Mouse (Mus musculus) liver, embryonic 13.5 days (tissue): ENCODE measurements around the gene Mycbp2. TPM values are rescaled to one million over a fixed set of nuclear protein-coding genes. Genes with fewer than 3 reads are reported as not detected.

Experiments
- ATAC-seq: fragments of 200-750 bp; cut with Nextera tagmentation; 2 replicates; pipeline ENCODE4 v1.8.0; 2017; ENCODE audit warnings: low read depth, mild to moderate bottlenecking, moderate number of reproducible peaks, moderate library complexity
- DNase-seq: peaks from one replicate; pipeline ENCODE4 v3.0.0; 2022
- H3K27ac ChIP-seq: fragments of 300-500 bp; sonication (generic); 2 replicates; pipeline ENCODE4 v1.5.1; 2015; ENCODE audit warnings: moderate library complexity, mild to moderate bottlenecking, inconsistent platforms
- H3K27me3 ChIP-seq: fragments of 300-500 bp; sonication (generic); 2 replicates; pipeline ENCODE4 v1.6.1; 2015; ENCODE audit warnings: mild to moderate bottlenecking, inconsistent platforms
- H3K36me3 ChIP-seq: fragments of 300-500 bp; sonication (generic); 2 replicates; pipeline ENCODE4 v1.6.1; 2015; ENCODE audit warnings: mild to moderate bottlenecking, inconsistent platforms
- H3K4me1 ChIP-seq: fragments of 300-500 bp; sonication (generic); replicated peaks from 2 replicates; pipeline ENCODE4 v1.6.1; 2015; ENCODE audit warnings: inconsistent platforms
- H3K4me2 ChIP-seq: fragments of 300-500 bp; sonication (generic); 2 replicates; pipeline ENCODE4 v1.6.1; 2015; ENCODE audit warnings: inconsistent platforms, mild to moderate bottlenecking, moderate library complexity
- H3K4me3 ChIP-seq: fragments of 300-500 bp; sonication (generic); replicated peaks from 2 replicates; pipeline ENCODE4 v1.5.1; 2015; ENCODE audit warnings: mild to moderate bottlenecking, inconsistent platforms
- H3K9ac ChIP-seq: fragments of 300-500 bp; sonication (generic); 2 replicates; pipeline ENCODE4 v1.6.1; 2015; ENCODE audit warnings: mild to moderate bottlenecking, inconsistent platforms
- H3K9me3 ChIP-seq: fragments of 300-500 bp; sonication (generic); replicated peaks from 2 replicates; pipeline ENCODE4 v1.6.1; 2016; ENCODE audit warnings: inconsistent platforms
- WGBS: fragments of 180-500 bp; shearing (Covaris S2); methylation state at CpG from one replicate; pipeline ENCODE4 v1.1.7; 2015; ENCODE audit not compliant: insufficient replicate concordance; 5-methylcytosine and 5-hydroxymethylcytosine counted together
- polyA plus RNA-seq: library from polyadenylated mRNA; unstranded; fragments of >200 nt; fragmentation: Nextera tagmentation; extraction: Ambion mirVana; gene quantifications from 2 replicates; pipeline ENCODE4 v1.2.1, GENCODE M21; 2015

Mycbp2 gene
- polyA plus RNA-seq, 1 experiment from 2014 or later: 7.3 TPM

- peak; percentile 33 for ATAC-seq
- Histone ChIP-seq H3K36me3 (no peaks in the 10 kb centered on the region), H3K4me3 (peak overlapping the region; percentile 77), H3K9me3 (no peaks in the 10 kb centered on the region), H3K4me1 (peaks cover 76% of the 10 kb centered on the region), H3K4me2 (peak overlapping the region; percentile 83), H3K27me3 (no peaks in the 10 kb centered on the region), H3K9ac (peak overlapping the region; percentile 83), H3K27ac (peak overlapping the region; percentile 93)
- under 1% methylated on average over 59 of the region's 83 CpGs for WGBS
- peak; percentile 58 for DNase-seq
These were observed 521 bp downstream of the Mycbp2 start for GRCm38 (mm10) chr14:103345858-103346728.

- Histone ChIP-seq H3K27ac (peak overlapping the region; percentile 93), H3K9me3 (no peaks in the 10 kb centered on the region), H3K36me3 (no peaks in the 10 kb centered on the region), H3K9ac (peak overlapping the region; percentile 83), H3K4me1 (peaks cover 73% of the 10 kb centered on the region), H3K27me3 (no peaks in the 10 kb centered on the region), H3K4me3 (peak overlapping the region; percentile 77), H3K4me2 (peak overlapping the region; percentile 83)
- ATAC-seq (no peak), DNase-seq (no peak)
- WGBS: 4% methylated on average over 6 of the region's 6 CpGs
These were observed 1.1 kb downstream of the Mycbp2 start for GRCm38 (mm10) chr14:103345486-103345857.

- WGBS: 28% methylated on average over 2 of the region's 2 CpGs
- Histone ChIP-seq H3K4me3 (peak overlapping the region; percentile 77), H3K4me2 (peak overlapping the region; percentile 83), H3K36me3 (no peaks in the 10 kb centered on the region), H3K27ac (peak overlapping the region; percentile 93), H3K4me1 (peaks cover 69% of the 10 kb centered on the region), H3K27me3 (no peaks in the 10 kb centered on the region), H3K9ac (peak overlapping the region; percentile 83), H3K9me3 (no peaks in the 10 kb centered on the region)
- ATAC-seq: no peak
- no peak for DNase-seq
These were observed 1.6 kb downstream of the Mycbp2 start for GRCm38 (mm10) chr14:103345011-103345410.

GRCm38 (mm10) chr14:103343791-103344190 is 2.8 kb downstream of the Mycbp2 start:
- peaks cover 59% of the 10 kb centered on the region for H3K4me1 ChIP-seq
- ATAC-seq: no peak

GRCm38 (mm10) chr14:103341385-103342294 is 5.0 kb downstream of the Mycbp2 start:
- Histone ChIP-seq H3K4me2 (no peak overlapping the region), H3K27me3 (no peaks in the 10 kb centered on the region)
- 16% methylated on average over 1 of the region's 1 CpGs for WGBS

More at GRCm38 (mm10) chr14:103343791-103344190, 2.8 kb downstream of the Mycbp2 start:
- 33% methylated on average over 5 of the region's 5 CpGs for WGBS
- H3K27ac ChIP-seq: no peak overlapping the region
- H3K27me3 ChIP-seq: no peaks in the 10 kb centered on the region
- H3K36me3 ChIP-seq: no peaks in the 10 kb centered on the region
- H3K9me3 ChIP-seq: no peaks in the 10 kb centered on the region
- H3K9ac ChIP-seq: no peak overlapping the region
- H3K4me3 ChIP-seq: no peak overlapping the region
- 0 out of 2 replicates have a peak overlapping the region, but pooled peaks have one; percentile 3 for H3K4me2 ChIP-seq
- no peak for DNase-seq

GRCm38 (mm10) chr14:103312926-103313325 is 33.7 kb downstream of the Mycbp2 start:
- DNase-seq (no peak), ATAC-seq (no peak)
- Histone ChIP-seq H3K4me3 (no peak overlapping the region), H3K4me2 (no peak overlapping the region), H3K9me3 (0 out of 2 replicates have a peak, but pooled peaks cover 4% of the 10 kb centered on the region), H3K4me1 (no peaks in the 10 kb centered on the region), H3K27ac (no peak overlapping the region), H3K27me3 (no peaks in the 10 kb centered on the region), H3K36me3 (peaks cover 28% of the 10 kb centered on the region), H3K9ac (no peak overlapping the region)
- WGBS: 87% methylated on average over 4 of the region's 4 CpGs

More at GRCm38 (mm10) chr14:103341385-103342294, 5.0 kb downstream of the Mycbp2 start:
- ATAC-seq (no peak), DNase-seq (no peak)
- Histone ChIP-seq H3K4me1 (peaks cover 42% of the 10 kb centered on the region), H3K4me3 (no peak overlapping the region), H3K36me3 (no peaks in the 10 kb centered on the region), H3K9me3 (no peaks in the 10 kb centered on the region), H3K27ac (0 out of 2 replicates have a peak overlapping the region, but pooled peaks have one; percentile 21), H3K9ac (no peak overlapping the region)

GRCm38 (mm10) chr14:103296227-103296626 is 50.4 kb downstream of the Mycbp2 start:
- no peak overlapping the region for H3K9ac ChIP-seq
- H3K9me3 ChIP-seq: no peaks in the 10 kb centered on the region
- no peaks in the 10 kb centered on the region for H3K27me3 ChIP-seq
- ATAC-seq (no peak), DNase-seq (no peak)
- H3K4me1 ChIP-seq: no peaks in the 10 kb centered on the region
- H3K27ac ChIP-seq: no peak overlapping the region
- WGBS: 60% methylated on average over 2 of the region's 2 CpGs
- no peak overlapping the region for H3K4me2 ChIP-seq
- H3K36me3 ChIP-seq: peaks cover 21% of the 10 kb centered on the region
- H3K4me3 ChIP-seq: no peak overlapping the region

- Histone ChIP-seq H3K27me3 (no peaks in the 10 kb centered on the region), H3K36me3 (peaks cover 23% of the 10 kb centered on the region), H3K4me3 (no peak overlapping the region), H3K9me3 (no peaks in the 10 kb centered on the region), H3K9ac (no peak overlapping the region), H3K4me2 (no peak overlapping the region), H3K27ac (no peak overlapping the region), H3K4me1 (no peaks in the 10 kb centered on the region)
- ATAC-seq (no peak), DNase-seq (no peak)
- 74% methylated on average over 2 of the region's 2 CpGs for WGBS
These were observed 60.0 kb downstream of the Mycbp2 start for GRCm38 (mm10) chr14:103286650-103287049.

- peaks cover 5% of the 10 kb centered on the region; the same call in 1 of the 2 replicates for H3K36me3 ChIP-seq
- 30% methylated on average over 4 of the region's 4 CpGs for WGBS
- H3K27ac ChIP-seq: no peak overlapping the region
- H3K4me1 ChIP-seq: peaks cover 16% of the 10 kb centered on the region
- H3K4me2 ChIP-seq: no peak overlapping the region
- DNase-seq (peak; percentile 53), ATAC-seq (peak; percentile 100)
- H3K4me3 ChIP-seq: no peak overlapping the region
- H3K9ac ChIP-seq: no peak overlapping the region
- H3K9me3 ChIP-seq: no peaks in the 10 kb centered on the region
- H3K27me3 ChIP-seq: no peaks in the 10 kb centered on the region
These were observed 69.9 kb downstream of the Mycbp2 start for GRCm38 (mm10) chr14:103276667-103277066.

GRCm38 (mm10) chr14:103260437-103260836 is 86.2 kb downstream of the Mycbp2 start:
- H3K4me2 ChIP-seq: no peak overlapping the region
- DNase-seq: no peak
- ATAC-seq: no peak
- H3K9ac ChIP-seq: no peak overlapping the region
- H3K9me3 ChIP-seq: no peaks in the 10 kb centered on the region
- H3K27ac ChIP-seq: no peak overlapping the region
- WGBS: 85% methylated on average over 2 of the region's 2 CpGs
- H3K27me3 ChIP-seq: no peaks in the 10 kb centered on the region
- H3K4me1 ChIP-seq: no peaks in the 10 kb centered on the region; the same call in 1 of the 2 replicates
- H3K4me3 ChIP-seq: no peak overlapping the region
- peaks cover 35% of the 10 kb centered on the region for H3K36me3 ChIP-seq

- ATAC-seq (no peak), DNase-seq (no peak)
- H3K4me3 ChIP-seq: no peak overlapping the region
- H3K4me2 ChIP-seq: no peak overlapping the region
- 52% methylated on average over 2 of the region's 2 CpGs for WGBS
- no peaks in the 10 kb centered on the region for H3K9me3 ChIP-seq
- no peak overlapping the region for H3K27ac ChIP-seq
- H3K27me3 ChIP-seq: no peaks in the 10 kb centered on the region
- no peaks in the 10 kb centered on the region; the same call in 1 of the 2 replicates for H3K4me1 ChIP-seq
- H3K9ac ChIP-seq: no peak overlapping the region
- H3K36me3 ChIP-seq: peaks cover 36% of the 10 kb centered on the region
These were observed 87.9 kb downstream of the Mycbp2 start for GRCm38 (mm10) chr14:103258745-103259144.
